Mouse (Mus musculus) stomach, postnatal 0 days (tissue): Measurements from ENCODE around the gene Plekha7.

Experiments
- CTCF ChIP-seq: IDR thresholded peaks from 2 replicates; pipeline ENCODE4 v1.5.1; 2016; ENCODE audit warnings: antibody characterized with exemption, low read depth, mild to moderate bottlenecking, moderate library complexity
- EP300 ChIP-seq: optimal IDR thresholded peaks from 2 replicates; pipeline ENCODE3; 2016; ENCODE audit warnings: antibody characterized with exemption

DNA sequence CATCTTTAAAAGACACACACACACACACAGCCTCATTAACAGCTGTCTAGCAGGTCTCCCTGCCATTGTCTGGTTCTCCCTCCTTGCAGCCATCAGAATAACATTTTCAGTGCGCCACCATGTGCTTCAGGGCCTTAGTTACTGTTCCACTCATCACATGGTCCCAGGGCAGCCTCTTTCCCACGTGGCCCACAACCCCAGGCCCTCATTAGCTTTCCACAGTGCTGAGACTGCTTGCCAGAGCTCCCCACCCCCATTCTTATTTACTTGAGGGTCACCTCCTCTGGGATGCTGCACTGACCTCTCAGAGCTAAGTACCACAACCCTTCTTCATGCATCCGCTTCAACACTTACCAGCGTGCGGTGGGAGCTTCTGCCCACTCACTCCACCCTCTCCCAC lies 28.1 kb downstream of the Plekha7 start:
- TF ChIP-seq CTCF (no peak), EP300 (no peak)
